Mouse (Mus musculus) CH12.LX (cell line): ENCODE data around the gene Cdc42bpa. TPM values are rescaled to one million over a fixed set of nuclear protein-coding genes. Genes with fewer than 3 reads are reported as not detected.

Experiments
- DNase-seq: peaks from one replicate; pipeline ENCODE4 v3.0.0-alpha.2; 2013; ENCODE audit errors: extremely low read depth
- H3K27ac ChIP-seq: 2 replicates; pipeline ENCODE4 v1.5.1; 2012; ENCODE audit warnings: low read depth, mild to moderate bottlenecking, control low read depth, moderate library complexity; ENCODE audit not compliant: insufficient read depth
- H3K27me3 ChIP-seq: replicated peaks from 2 replicates; pipeline ENCODE3; 2012; ENCODE audit warnings: inconsistent platforms
- H3K36me3 ChIP-seq, 2 experiments: replicated peaks in 1 of 2; 2 replicates each; pipeline versions ENCODE3 to v1.6.1; 2012; ENCODE audit warnings: inconsistent platforms in 1 of 2, low read length in 1 of 2, mild to moderate bottlenecking in 1 of 2, mixed read lengths in 1 of 2, moderate library complexity in 1 of 2; ENCODE audit not compliant: control insufficient read depth in 1 of 2, insufficient read depth in 1 of 2
- H3K4me1 ChIP-seq, 2 experiments: 2 replicates each; pipeline ENCODE4 v1.6.1; 2012; ENCODE audit warnings: inconsistent platforms in 1 of 2, moderate library complexity in 1 of 2; ENCODE audit not compliant: insufficient read depth in 2 of 2, control insufficient read depth in 1 of 2
- H3K4me2 ChIP-seq: 2 replicates; pipeline ENCODE4 v1.6.1; 2012; ENCODE audit warnings: low read depth, mild to moderate bottlenecking, control low read depth; ENCODE audit not compliant: poor library complexity, insufficient read depth, severe bottlenecking
- H3K4me3 ChIP-seq, 3 experiments: fragments of 150-350 bp in 1 of 3; sonication (generic) in 1 of 3; replicated peaks in 1 of 3; 2 replicates each; pipeline versions ENCODE3 to v1.5.1; 2011 to 2012; ENCODE audit warnings: low read depth in 2 of 3, low read length in 2 of 3, mild to moderate bottlenecking in 2 of 3, moderate library complexity in 2 of 3, control low read depth in 1 of 3, improper control_type of control experiment in 1 of 3, inconsistent platforms in 1 of 3, mixed read lengths in 1 of 3; ENCODE audit not compliant: poor library complexity in 1 of 3
- H3K79me2 ChIP-seq: replicated peaks from 2 replicates; pipeline ENCODE4 v1.6.1; 2012; ENCODE audit warnings: mild to moderate bottlenecking, moderate library complexity; ENCODE audit not compliant: control insufficient read depth, poor library complexity, insufficient read depth, severe bottlenecking; ENCODE audit errors: extremely low read depth
- H3K9ac ChIP-seq: 2 replicates; pipeline ENCODE4 v1.6.1; 2012; ENCODE audit warnings: low read depth, mild to moderate bottlenecking, control low read depth, moderate library complexity; ENCODE audit not compliant: insufficient read depth
- H3K9me3 ChIP-seq: replicated peaks from 2 replicates; pipeline ENCODE3; 2012; ENCODE audit warnings: low read length, inconsistent platforms, mixed read lengths
- CHD1 ChIP-seq: IDR thresholded peaks from 2 replicates; pipeline ENCODE4 v1.6.1; 2012; ENCODE audit warnings: low read depth, low read length, improper control_type of control experiment, inconsistent platforms
- CHD2 ChIP-seq: IDR thresholded peaks from 2 replicates; pipeline ENCODE4 v1.6.1; 2011; ENCODE audit warnings: low read length, improper control_type of control experiment
- CTCF ChIP-seq, 2 experiments: IDR thresholded peaks in 1 of 2; conservative IDR thresholded peaks in 1 of 2; 2 replicates each; pipeline ENCODE4 v1.5.1; 2011 to 2012; ENCODE audit warnings: low read depth in 2 of 2, low read length in 2 of 2, improper control_type of control experiment in 1 of 2, inconsistent platforms in 1 of 2, mild to moderate bottlenecking in 1 of 2, moderate library complexity in 1 of 2
- ETS1 ChIP-seq: conservative IDR thresholded peaks from 2 replicates; pipeline ENCODE4 v1.6.1; 2012; ENCODE audit warnings: low read depth, mild to moderate bottlenecking, inconsistent platforms, low read length, improper control_type of control experiment, moderate library complexity
- GABPA ChIP-seq: IDR thresholded peaks from 2 replicates; pipeline ENCODE4 v1.6.1; 2012; ENCODE audit warnings: low read depth, low read length, improper control_type of control experiment, inconsistent platforms; ENCODE audit not compliant: insufficient replicate concordance
- HCFC1 ChIP-seq: IDR thresholded peaks from 2 replicates; pipeline ENCODE4 v1.6.1; 2012; ENCODE audit warnings: low read depth, mild to moderate bottlenecking, inconsistent platforms, low read length, improper control_type of control experiment
- IRF4 ChIP-seq: IDR thresholded peaks from 2 replicates; pipeline ENCODE4 v1.6.1; 2014; ENCODE audit warnings: low read depth, mild to moderate bottlenecking, inconsistent platforms, low read length, improper control_type of control experiment
- KAT2A ChIP-seq: IDR thresholded peaks from 2 replicates; pipeline ENCODE4 v1.6.1; 2012; ENCODE audit warnings: low read length, improper control_type of control experiment, inconsistent platforms; ENCODE audit not compliant: insufficient replicate concordance
- MAZ ChIP-seq: IDR thresholded peaks from 2 replicates; pipeline ENCODE4 v1.6.1; 2012; ENCODE audit warnings: low read depth, mild to moderate bottlenecking, inconsistent platforms, low read length, improper control_type of control experiment, moderate library complexity
- MXI1 ChIP-seq: IDR thresholded peaks from 2 replicates; pipeline ENCODE4 v1.6.1; 2011; ENCODE audit warnings: mild to moderate bottlenecking, low read depth, low read length, improper control_type of control experiment
- MYC ChIP-seq: IDR thresholded peaks from 2 replicates; pipeline ENCODE4 v1.6.1; 2011; ENCODE audit warnings: low read depth, mild to moderate bottlenecking, improper control_type of control experiment, low read length
- NELFE ChIP-seq: IDR thresholded peaks from 2 replicates; pipeline ENCODE4 v1.6.1; 2011; ENCODE audit warnings: low read depth, low read length, improper control_type of control experiment
- NRF1 ChIP-seq: IDR thresholded peaks from 2 replicates; pipeline ENCODE4 v1.6.1; 2014; ENCODE audit warnings: low read depth, mild to moderate bottlenecking, inconsistent platforms, low read length, improper control_type of control experiment, moderate library complexity
- PAX5 ChIP-seq: IDR thresholded peaks from 2 replicates; pipeline ENCODE4 v1.6.1; 2012; ENCODE audit warnings: low read length, inconsistent platforms, mixed read lengths
- POLR2A ChIP-seq: IDR thresholded peaks from 2 replicates; pipeline ENCODE4 v1.6.1; 2011; ENCODE audit warnings: low read depth, mild to moderate bottlenecking, improper control_type of control experiment, low read length
- POLR2AphosphoS2 ChIP-seq: IDR thresholded peaks from 2 replicates; pipeline ENCODE4 v1.6.1; 2011; ENCODE audit warnings: low read depth, low read length, improper control_type of control experiment
- RAD21 ChIP-seq: IDR thresholded peaks from 2 replicates; pipeline ENCODE4 v1.6.1; 2011; ENCODE audit warnings: low read depth, mild to moderate bottlenecking, low read length, improper control_type of control experiment, moderate library complexity
- RCOR1 ChIP-seq: conservative IDR thresholded peaks from 2 replicates; pipeline ENCODE4 v1.6.1; 2012; ENCODE audit warnings: low read depth, mild to moderate bottlenecking, inconsistent platforms, low read length, improper control_type of control experiment
- UBTF ChIP-seq: IDR thresholded peaks from 2 replicates; pipeline ENCODE4 v1.6.1; 2012; ENCODE audit warnings: low read depth, mild to moderate bottlenecking, inconsistent platforms, low read length, improper control_type of control experiment, moderate library complexity
- USF1 ChIP-seq: IDR thresholded peaks from 2 replicates; pipeline ENCODE4 v1.6.1; 2014; ENCODE audit warnings: low read depth, mild to moderate bottlenecking, inconsistent platforms, low read length, improper control_type of control experiment
- ZC3H11A ChIP-seq: IDR thresholded peaks from 2 replicates; pipeline ENCODE4 v1.6.1; 2012; ENCODE audit warnings: low read depth, mild to moderate bottlenecking, inconsistent platforms, low read length, improper control_type of control experiment
- ZKSCAN1 ChIP-seq: IDR thresholded peaks from 2 replicates; pipeline ENCODE4 v1.6.1; 2012; ENCODE audit warnings: low read depth, inconsistent platforms, low read length, improper control_type of control experiment, borderline replicate concordance
- ZMIZ1 ChIP-seq: IDR thresholded peaks from 2 replicates; pipeline ENCODE4 v1.6.1; 2012; ENCODE audit warnings: low read depth, mild to moderate bottlenecking, inconsistent platforms, low read length, improper control_type of control experiment
- ZNF384 ChIP-seq: IDR thresholded peaks from 2 replicates; pipeline ENCODE4 v1.6.1; 2012; ENCODE audit warnings: low read depth, low read length, improper control_type of control experiment, inconsistent platforms
- dilution Hi-C: fragments of 300-500 bp; cut with MboI; formaldehyde crosslinking; loops from 2 replicates; pipeline ENCODE4 v1.14.3; 2020; ENCODE audit warnings: low sequenced_read_pairs; ENCODE audit not compliant: extremely low pct_unique_long_range_greater_than_20kb, extremely low pct_ligation_motif_present
- in situ Hi-C: fragments of 300-500 bp; cut with MboI; formaldehyde crosslinking; loops from 3 replicates; pipeline ENCODE4 v1.14.3; 2019; ENCODE audit warnings: low sequenced_read_pairs, low pct_ligation_motif_present, low pct_unique_long_range_greater_than_20kb, mixed read lengths
- polyA plus RNA-seq: library from polyadenylated mRNA; unstranded; fragments of >175 nt; gene quantifications from 2 replicates; pipeline ENCODE4 v1.2.1, GENCODE M21; 2012; ENCODE audit warnings: low read depth; ENCODE audit not compliant: insufficient read length
- total RNA-seq, 2 experiments: library from RNA; depleted of rRNA; stranded (reverse); fragments of 300-350 nt in 1 of 2; fragments of >200 nt in 1 of 2; gene quantifications; 2 replicates each; pipeline ENCODE4 v1.2.3; 2012 to 2014

Gene Cdc42bpa
- total and polyA plus RNA-seq, 3 experiments: 5.3 to 9.0 (median 5.6) TPM

- no peak for DNase-seq
- H3K4me2 ChIP-seq: no peak overlapping the region
- dilution Hi-C loops (no loop called here), in situ Hi-C loops (no loop called here)
- no peaks in the 10 kb centered on the region for H3K27me3 ChIP-seq
- H3K4me1 ChIP-seq: peaks cover 0 to 13% of the 10 kb centered on the region in 2 experiments; a peak in 2 of 4 replicates
- H3K27ac ChIP-seq: no peak overlapping the region
- no peak overlapping the region for H3K4me3 ChIP-seq
- no peaks in the 10 kb centered on the region for H3K36me3 ChIP-seq
- H3K9ac ChIP-seq: no peak overlapping the region
- H3K9me3 ChIP-seq: peaks cover 3% of the 10 kb centered on the region
- TF ChIP-seq NELFE (no peak), MYC (no peak), ETS1 (no peak), GABPA (no peak), CTCF (conservative IDR thresholded peaks at IDR 0.05 in 1 of 2, IDR thresholded peaks at IDR 0.05 in 1 of 2; ENCODE audit: low read depth in 2 of 2, low read length in 2 of 2) (no peak), UBTF (no peak), NRF1 (no peak), ZC3H11A (no peak), IRF4 (no peak), ZKSCAN1 (no peak), PAX5 (no peak), HCFC1 (no peak), CHD2 (no peak), CHD1 (no peak), POLR2AphosphoS2 (no peak), USF1 (no peak), ZNF384 (no peak), MAZ (no peak), RAD21 (no peak), POLR2A (no peak)
- H3K79me2 ChIP-seq: no peaks in the 10 kb centered on the region; the same call in 1 of the 2 replicates
These were observed 17.2 kb downstream of the Cdc42bpa start for GRCm38 (mm10) chr1:179977437-179977836.

GRCm38 (mm10) chr1:179978742-179979141 is 18.5 kb downstream of the Cdc42bpa start:
- Histone ChIP-seq H3K27ac (no peak overlapping the region), H3K4me1 (peaks cover 0 to 13% of the 10 kb centered on the region in 2 experiments; a peak in 2 of 4 replicates), H3K9ac (no peak overlapping the region), H3K4me2 (no peak overlapping the region), H3K4me3 (no peak overlapping the region), H3K9me3 (peaks cover 3% of the 10 kb centered on the region)
- dilution Hi-C loops: no loop called here
- TF ChIP-seq ZMIZ1 (no peak), ZNF384 (no peak), PAX5 (no peak), ZKSCAN1 (no peak), MXI1 (no peak), KAT2A (no peak), RCOR1 (no peak)
- TF ChIP-seq, all 38 proteins: peak for 0
- Histone ChIP-seq H3K27me3 (no peaks in the 10 kb centered on the region), H3K79me2 (no peaks in the 10 kb centered on the region; the same call in 1 of the 2 replicates), H3K36me3 (no peaks in the 10 kb centered on the region)
- DNase-seq: no peak
- in situ Hi-C loops: no loop called here
